Mouse (Mus musculus) liver, postnatal 0 days (tissue): Measurements from ENCODE around the gene Ifngr2.

Source experiments
- CTCF ChIP-seq: sonication (generic); IDR thresholded peaks from 2 replicates; pipeline ENCODE4 v1.5.1; 2016; ENCODE audit warnings: antibody characterized with exemption, low read depth
- EP300 ChIP-seq: IDR thresholded peaks from 2 replicates; pipeline ENCODE4 v1.6.1; 2016; ENCODE audit warnings: antibody characterized with exemption, low read depth, mild to moderate bottlenecking

- peak; percentile 99 for TF ChIP-seq CTCF
- TF ChIP-seq EP300 = no peak
Observed at GRCm38 (mm10) chr16:91512161-91512787, 34.6 kb upstream of the Ifngr2 start.
